Mouse (Mus musculus) liver, embryonic 16.5 days (tissue): ENCODE measurements at regions not wholly inside any gene's neighbourhood (a gene's known extent, or its start where the extent isn't known, plus 50 kb on each side); places are given as distances from the start of the nearest gene placed in this dataset.

Experiments used
- ATAC-seq: fragments of 200-750 bp; cut with Nextera tagmentation; 2 replicates; pipeline ENCODE4 v1.8.0; 2017; ENCODE audit warnings: low read depth, mild to moderate bottlenecking, moderate number of reproducible peaks, moderate library complexity
- H3K27ac ChIP-seq: fragments of 300-500 bp; sonication (generic); 2 replicates; pipeline ENCODE4 v1.5.1; 2014; ENCODE audit warnings: mild to moderate bottlenecking, low read length
- H3K27me3 ChIP-seq: fragments of 300-500 bp; sonication (generic); 2 replicates; pipeline ENCODE4 v1.6.1; 2014; ENCODE audit warnings: low read depth, low read length, mixed read lengths; ENCODE audit not compliant: control insufficient read depth, insufficient read depth
- H3K36me3 ChIP-seq: fragments of 300-500 bp; sonication (generic); 2 replicates; pipeline ENCODE4 v1.6.1; 2014; ENCODE audit warnings: mild to moderate bottlenecking; ENCODE audit not compliant: control insufficient read depth, insufficient read depth
- H3K4me1 ChIP-seq: fragments of 300-500 bp; sonication (generic); 2 replicates; pipeline ENCODE4 v1.6.1; 2014; ENCODE audit warnings: low read depth, low read length, mixed read lengths; ENCODE audit not compliant: control insufficient read depth
- H3K4me2 ChIP-seq: fragments of 300-500 bp; sonication (generic); 2 replicates; pipeline ENCODE4 v1.6.1; 2014; ENCODE audit warnings: low read depth, low read length, mixed read lengths
- H3K4me3 ChIP-seq: fragments of 300-500 bp; sonication (generic); 2 replicates; pipeline ENCODE4 v1.5.1; 2014; ENCODE audit warnings: low read depth, mild to moderate bottlenecking, low read length
- H3K9ac ChIP-seq: fragments of 300-500 bp; sonication (generic); 2 replicates; pipeline ENCODE4 v1.6.1; 2014; ENCODE audit warnings: low read depth, low read length
- H3K9me3 ChIP-seq: fragments of 300-500 bp; sonication (generic); replicated peaks from 2 replicates; pipeline ENCODE4 v1.6.1; 2016; ENCODE audit warnings: low read length; ENCODE audit not compliant: control insufficient read depth
- WGBS: fragments of 180-500 bp; shearing (Covaris S2); extraction: QIAGEN DNeasy Blood & Tissue Kit; methylation state at CpG from one replicate; pipeline ENCODE4 v1.1.7; 2014; ENCODE audit not compliant: insufficient replicate concordance; 5-methylcytosine and 5-hydroxymethylcytosine counted together

- H3K27me3 ChIP-seq: no peaks in the 10 kb centered on the region
- no peaks in the 10 kb centered on the region for H3K4me1 ChIP-seq
- H3K36me3 ChIP-seq: no peaks in the 10 kb centered on the region
- ATAC-seq: no peak
- H3K9me3 ChIP-seq: no peaks in the 10 kb centered on the region
- H3K4me2 ChIP-seq: no peak overlapping the region
- no peak overlapping the region for H3K9ac ChIP-seq
- no peak overlapping the region for H3K27ac ChIP-seq
- WGBS: 62% methylated on average over 3 of the region's 3 CpGs
- H3K4me3 ChIP-seq: no peak overlapping the region
These were observed 54.8 kb downstream of the Tmem30b start for GRCm38 (mm10) chr12:73491370-73491769.

GRCm38 (mm10) chr12:73482858-73483257, 63.3 kb downstream of the Tmem30b start:
- no peak for ATAC-seq
- 65% methylated on average over 2 of the region's 2 CpGs for WGBS

DNA sequence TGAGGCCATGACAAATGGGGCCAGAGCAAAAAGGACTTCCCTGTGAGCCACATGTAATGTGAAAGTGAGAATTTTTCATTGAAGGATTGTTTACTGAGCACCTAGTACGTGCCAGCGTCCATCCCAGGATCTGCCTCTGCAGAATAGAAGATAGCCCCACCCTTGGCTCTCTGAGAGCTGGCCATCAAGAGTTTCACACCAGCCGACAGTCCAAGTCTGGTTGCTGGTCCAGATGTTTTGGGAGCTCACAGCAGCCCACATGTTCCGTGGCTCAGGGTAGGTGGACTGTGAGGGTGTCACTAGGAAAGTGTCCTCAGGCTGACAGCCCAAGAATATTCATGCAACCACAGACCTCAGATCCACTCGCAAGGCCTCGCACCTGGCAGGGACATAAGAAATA, 63.9 kb downstream of the Tmem30b start:
- no peaks in the 10 kb centered on the region for H3K9me3 ChIP-seq
- ATAC-seq: no peak
- H3K27ac ChIP-seq: no peak overlapping the region
- H3K27me3 ChIP-seq: no peaks in the 10 kb centered on the region
- 64% methylated on average over 6 of the region's 6 CpGs for WGBS
- no peak overlapping the region for H3K4me2 ChIP-seq
- no peaks in the 10 kb centered on the region for H3K4me1 ChIP-seq
- no peak overlapping the region for H3K9ac ChIP-seq
- H3K4me3 ChIP-seq: no peak overlapping the region
- no peaks in the 10 kb centered on the region for H3K36me3 ChIP-seq

More at GRCm38 (mm10) chr12:73482858-73483257, 63.3 kb downstream of the Tmem30b start:
- Histone ChIP-seq H3K36me3 (no peaks in the 10 kb centered on the region), H3K4me1 (no peaks in the 10 kb centered on the region), H3K27ac (no peak overlapping the region), H3K4me3 (no peak overlapping the region), H3K9me3 (no peaks in the 10 kb centered on the region), H3K9ac (no peak overlapping the region), H3K4me2 (no peak overlapping the region), H3K27me3 (no peaks in the 10 kb centered on the region)

- Histone ChIP-seq H3K4me1 (no peaks in the 10 kb centered on the region), H3K27ac (no peak overlapping the region), H3K9me3 (no peaks in the 10 kb centered on the region), H3K36me3 (no peaks in the 10 kb centered on the region), H3K9ac (no peak overlapping the region), H3K27me3 (no peaks in the 10 kb centered on the region), H3K4me3 (no peak overlapping the region), H3K4me2 (no peak overlapping the region)
- ATAC-seq: no peak
- WGBS: 69% methylated on average over 3 of the region's 3 CpGs
These were observed 64.5 kb downstream of the Tmem30b start for GRCm38 (mm10) chr12:73481705-73482104.

DNA sequence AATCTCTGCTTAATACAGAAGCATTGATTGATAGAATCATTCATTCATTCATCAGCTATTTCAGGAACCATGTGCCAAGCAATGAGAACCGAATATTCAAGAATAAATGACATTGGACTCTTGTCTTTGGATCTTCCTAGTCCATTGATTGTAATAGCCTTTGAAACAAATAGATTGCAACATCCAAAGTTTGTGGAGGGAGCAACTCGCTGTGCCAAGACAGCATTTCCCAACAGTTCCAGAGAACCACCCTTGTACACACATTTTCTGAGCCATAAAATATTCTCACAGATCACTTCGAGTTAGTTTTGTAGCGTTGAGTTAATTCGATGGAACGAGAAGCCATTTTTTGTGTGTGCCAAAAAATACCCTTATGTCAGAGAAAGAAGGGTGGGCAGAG, 65.0 kb downstream of the Tmem30b start:
- Histone ChIP-seq H3K27me3 (no peaks in the 10 kb centered on the region), H3K27ac (no peak overlapping the region), H3K4me3 (no peak overlapping the region), H3K9ac (no peak overlapping the region), H3K4me2 (no peak overlapping the region), H3K36me3 (no peaks in the 10 kb centered on the region), H3K4me1 (no peaks in the 10 kb centered on the region), H3K9me3 (no peaks in the 10 kb centered on the region)
- no peak for ATAC-seq
- 71% methylated on average over 6 of the region's 6 CpGs for WGBS

DNA sequence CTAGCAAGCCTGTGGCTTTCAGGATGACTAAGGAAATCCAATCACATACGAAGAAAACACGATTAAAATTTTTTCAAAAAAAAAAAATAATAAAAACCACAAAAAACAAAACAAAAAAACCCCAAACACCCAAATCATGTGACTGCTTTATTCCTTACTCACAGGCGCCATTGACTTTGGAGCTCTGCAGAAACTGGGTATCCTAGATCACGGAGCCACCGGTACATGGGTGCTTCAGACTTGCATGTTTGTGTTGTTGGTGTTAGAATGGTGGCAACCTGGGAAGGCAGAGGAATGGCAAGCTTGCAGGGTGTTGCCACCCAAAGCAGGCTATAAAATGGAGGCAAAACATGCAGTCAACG, 65.6 kb downstream of the Tmem30b start:
- Histone ChIP-seq H3K4me3 (no peak overlapping the region), H3K4me1 (no peaks in the 10 kb centered on the region), H3K27ac (no peak overlapping the region), H3K4me2 (no peak overlapping the region), H3K9me3 (no peaks in the 10 kb centered on the region), H3K27me3 (no peaks in the 10 kb centered on the region), H3K9ac (no peak overlapping the region), H3K36me3 (no peaks in the 10 kb centered on the region)
- WGBS: 63% methylated on average over 6 of the region's 6 CpGs
- no peak for ATAC-seq

DNA sequence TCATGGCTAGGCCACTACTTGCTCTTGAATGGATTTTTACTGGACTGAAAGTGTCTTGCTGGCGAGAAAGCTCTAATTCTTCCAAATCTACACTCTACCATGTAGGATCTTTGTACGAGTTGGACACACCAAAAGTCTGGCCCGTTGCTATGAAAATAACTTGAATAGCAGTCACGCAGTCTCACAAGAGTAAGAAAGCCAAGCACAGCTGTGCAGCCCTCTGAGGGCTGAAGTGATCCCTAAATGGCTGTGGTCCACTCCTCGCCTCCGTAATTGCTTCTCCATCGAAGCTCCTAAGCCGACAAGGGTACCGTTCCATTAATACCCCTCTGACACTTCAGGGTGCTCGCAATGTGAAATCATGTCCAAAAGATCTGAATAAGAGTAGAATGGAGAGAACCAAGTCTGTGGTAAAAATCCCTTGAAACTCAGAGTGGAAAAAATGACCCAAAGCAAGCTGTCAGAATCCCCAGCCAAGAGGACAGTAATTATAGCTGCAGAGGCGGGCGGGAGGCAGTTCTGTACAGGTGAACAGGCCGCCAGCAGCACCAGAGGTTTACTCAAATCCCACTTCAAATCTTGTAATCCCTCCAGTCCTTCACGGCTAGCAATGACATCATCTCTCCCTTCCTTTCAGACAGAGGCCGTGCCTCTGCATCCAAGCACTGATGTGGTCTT, 66.1 kb downstream of the Tmem30b start:
- WGBS: 73% methylated on average over 15 of the region's 15 CpGs
- no peak for ATAC-seq
- no peak overlapping the region for H3K4me3 ChIP-seq

GRCm38 (mm10) chr12:73478641-73479040, 67.6 kb downstream of the Tmem30b start:
- no peak for ATAC-seq
- Histone ChIP-seq H3K4me2 (no peak overlapping the region), H3K4me1 (no peaks in the 10 kb centered on the region), H3K36me3 (no peaks in the 10 kb centered on the region), H3K9ac (no peak overlapping the region), H3K4me3 (no peak overlapping the region), H3K27me3 (no peaks in the 10 kb centered on the region), H3K9me3 (no peaks in the 10 kb centered on the region), H3K27ac (no peak overlapping the region)
- 49% methylated on average over 4 of the region's 4 CpGs for WGBS

More for the DNA sequence above, 66.1 kb downstream of the Tmem30b start:
- H3K4me1 ChIP-seq: no peaks in the 10 kb centered on the region
- no peaks in the 10 kb centered on the region for H3K36me3 ChIP-seq
- no peaks in the 10 kb centered on the region for H3K9me3 ChIP-seq
- no peak overlapping the region for H3K4me2 ChIP-seq
- H3K9ac ChIP-seq: no peak overlapping the region
- no peak overlapping the region for H3K27ac ChIP-seq
- H3K27me3 ChIP-seq: no peaks in the 10 kb centered on the region

DNA sequence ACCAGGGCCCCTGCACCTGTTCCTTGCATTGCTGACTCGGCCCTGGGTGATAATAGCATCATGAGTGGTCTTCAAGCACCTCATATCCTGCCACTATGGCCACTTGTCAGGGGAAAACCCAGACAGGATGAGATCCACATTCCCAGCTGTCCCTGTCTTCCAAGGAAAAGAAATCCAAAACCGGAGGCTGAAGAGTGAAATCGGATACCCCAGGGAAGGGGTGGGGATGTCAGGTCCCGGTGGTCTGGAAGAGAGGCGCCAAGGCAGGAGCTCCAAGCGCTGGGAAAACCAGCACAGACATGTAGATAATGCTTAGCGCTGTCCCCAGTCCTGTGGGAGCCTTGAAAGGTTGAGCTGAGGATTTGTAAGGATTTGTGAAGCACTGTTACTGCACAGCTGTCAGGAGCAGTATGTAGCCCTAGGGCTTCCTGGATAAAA, 69.8 kb downstream of the Tmem30b start:
- H3K36me3 ChIP-seq: no peaks in the 10 kb centered on the region
- no peaks in the 10 kb centered on the region for H3K4me1 ChIP-seq
- WGBS: 33% methylated on average over 7 of the region's 7 CpGs
- no peak overlapping the region for H3K9ac ChIP-seq
- H3K27ac ChIP-seq: no peak overlapping the region
- no peaks in the 10 kb centered on the region for H3K27me3 ChIP-seq
- no peak overlapping the region for H3K4me3 ChIP-seq
- H3K4me2 ChIP-seq: no peak overlapping the region
- no peak for ATAC-seq
- H3K9me3 ChIP-seq: no peaks in the 10 kb centered on the region
